8 mouse cellular contexts compared by ENCODE assay signal in genomic region chr11:106612209-106612960, GRCm38 (mm10). TPM values are rescaled to one million over a fixed set of nuclear protein-coding genes. Genes with fewer than 3 reads are reported as not detected.
DNase-seq lines count a peak whose midpoint lies in the region; ATAC-seq lines count a peak whose summit lies in the region.

No protein-coding gene starts in this region.

- H3K27ac ChIP-seq in hindbrain, embryonic 12.5 days, result peak overlapping the region; percentile 80

- peak; percentile 5 for DNase-seq in ovary, postnatal 10 days (ENCODE audit: low spot score)
- DNase-seq in ovary, postnatal 14 days (ENCODE audit: low spot score), result no peak
- peak; percentile 65 to 66 for DNase-seq in cerebellum, postnatal 10 days
- peak; percentile 31 to 45 for DNase-seq in frontal cortex, postnatal 10 days (ENCODE audit: low spot score in 2 of 2)
- peak; percentile 50 to 57 for DNase-seq in layer of hippocampus, postnatal 36 days
- DNase-seq in lung, postnatal 36 days, result peak; percentile 51
- peak; percentile 11 to 15 for DNase-seq in right cerebral cortex, postnatal 36 days (ENCODE audit: low spot score in 2 of 2)

- peak overlapping the region; percentile 87 for H3K4me2 ChIP-seq in hindbrain, embryonic 12.5 days (replicated peaks)

- H3K4me1 ChIP-seq in hindbrain, embryonic 12.5 days, result peaks cover 12% of the 10 kb centered on the region

- H3K27me3 ChIP-seq in hindbrain, embryonic 12.5 days, result 0 out of 2 replicates have a peak, but pooled peaks cover 6% of the 10 kb centered on the region

- peak overlapping the region; percentile 96 for H3K4me3 ChIP-seq in hindbrain, embryonic 12.5 days

- 1% methylated on average over 66 of the region's 67 CpGs for WGBS in hindbrain, embryonic 12.5 days

- H3K36me3 ChIP-seq in hindbrain, embryonic 12.5 days, result no peaks in the 10 kb centered on the region

- ATAC-seq in hindbrain, embryonic 12.5 days (ENCODE audit: low FRiP score), result peak; percentile 73; the same call in 1 of the 2 replicates

- H3K9ac ChIP-seq in hindbrain, embryonic 12.5 days, result peak overlapping the region; percentile 97

- H3K9me3 ChIP-seq in hindbrain, embryonic 12.5 days (replicated peaks), result no peaks in the 10 kb centered on the region

RNA-seq across cellular contexts. Expression of gene Tex2, which starts 0.8 kb away (rescaled TPM):
- 13.3 and 15.5 TPM in 2 replicates for polyA plus RNA-seq in hindbrain, embryonic 12.5 days (2016; fragmentation: Nextera tagmentation; extraction: Ambion mirVana)
- 100 to 1,000 TPM; 135 to 146 TPM for total RNA-seq in layer of hippocampus, postnatal 36 days (2021)
